Mouse (Mus musculus) heart, embryonic 15.5 days (tissue): ENCODE measurements at regions not wholly inside any gene's neighbourhood (a gene's known extent, or its start where the extent isn't known, plus 50 kb on each side); places are given as distances from the start of the nearest gene placed in this dataset.
"Not testable (repeated sequence)": the region's sequence is repeated elsewhere in the genome, so short reads cannot be mapped to it uniquely, and the experiment has no call there.

Experiments used
- ATAC-seq: fragments of 200-750 bp; cut with Nextera tagmentation; replicated peaks from 2 replicates; pipeline ENCODE4 v1.8.0; 2017; ENCODE audit warnings: low read depth, moderate TSS enrichment; ENCODE audit not compliant: insufficient number of reproducible peaks, insufficient read depth, low FRiP score
- H3K27ac ChIP-seq: fragments of 300-500 bp; sonication (generic); 2 replicates; pipeline ENCODE4 v1.5.1; 2015; ENCODE audit warnings: mild to moderate bottlenecking, inconsistent platforms
- H3K27me3 ChIP-seq: fragments of 300-500 bp; sonication (generic); 2 replicates; pipeline ENCODE4 v1.6.1; 2015; ENCODE audit warnings: inconsistent platforms
- H3K36me3 ChIP-seq: fragments of 300-500 bp; sonication (generic); 2 replicates; pipeline ENCODE4 v1.6.1; 2015; ENCODE audit warnings: mild to moderate bottlenecking, inconsistent platforms
- H3K4me1 ChIP-seq: fragments of 300-500 bp; sonication (generic); replicated peaks from 2 replicates; pipeline ENCODE4 v1.6.1; 2015; ENCODE audit warnings: inconsistent platforms
- H3K4me2 ChIP-seq: fragments of 300-500 bp; sonication (generic); 2 replicates; pipeline ENCODE4 v1.6.1; 2015; ENCODE audit warnings: inconsistent platforms, mild to moderate bottlenecking, moderate library complexity
- H3K4me3 ChIP-seq: fragments of 300-500 bp; sonication (generic); 2 replicates; pipeline ENCODE4 v1.5.1; 2015; ENCODE audit warnings: mild to moderate bottlenecking, inconsistent platforms
- H3K9ac ChIP-seq: fragments of 300-500 bp; sonication (generic); 2 replicates; pipeline ENCODE4 v1.6.1; 2015; ENCODE audit warnings: mild to moderate bottlenecking, inconsistent platforms
- H3K9me3 ChIP-seq: fragments of 300-500 bp; sonication (generic); replicated peaks from 2 replicates; pipeline ENCODE4 v1.6.1; 2016; ENCODE audit warnings: inconsistent platforms
- WGBS: fragments of 180-500 bp; shearing (Covaris S2); methylation state at CpG from one replicate; pipeline ENCODE4 v1.1.7; 2015; ENCODE audit warnings: mixed read lengths; 5-methylcytosine and 5-hydroxymethylcytosine counted together

GRCm38 (mm10) chr2:114723971-114724666 lies 69.4 kb upstream of the Dph6 start:
- Histone ChIP-seq H3K4me2 (no peak overlapping the region), H3K4me3 (no peak overlapping the region), H3K27me3 (no peaks in the 10 kb centered on the region), H3K27ac (no peak overlapping the region), H3K36me3 (no peaks in the 10 kb centered on the region), H3K9ac (no peak overlapping the region), H3K4me1 (no peaks in the 10 kb centered on the region), H3K9me3 (no peaks in the 10 kb centered on the region)
- ATAC-seq = no peak
- 37% methylated on average over 6 of the region's 6 CpGs for WGBS

GRCm38 (mm10) chr2:114727197-114727596 lies 72.4 kb upstream of the Dph6 start:
- H3K27ac ChIP-seq = no peak overlapping the region
- H3K4me3 ChIP-seq = no peak overlapping the region
- H3K36me3 ChIP-seq = no peaks in the 10 kb centered on the region
- H3K27me3 ChIP-seq = no peaks in the 10 kb centered on the region
- no peak overlapping the region for H3K4me2 ChIP-seq
- no peak for ATAC-seq
- H3K9me3 ChIP-seq = no peaks in the 10 kb centered on the region
- H3K9ac ChIP-seq = no peak overlapping the region
- 96% methylated on average over 1 of the region's 1 CpGs for WGBS
- no peaks in the 10 kb centered on the region for H3K4me1 ChIP-seq

- no peak overlapping the region for H3K4me3 ChIP-seq
- H3K4me2 ChIP-seq = no peak overlapping the region
- no peaks in the 10 kb centered on the region for H3K27me3 ChIP-seq
- no peak for ATAC-seq
- no peaks in the 10 kb centered on the region for H3K36me3 ChIP-seq
- H3K9ac ChIP-seq = no peak overlapping the region
- no peaks in the 10 kb centered on the region for H3K4me1 ChIP-seq
- H3K9me3 ChIP-seq = no peaks in the 10 kb centered on the region
- H3K27ac ChIP-seq = no peak overlapping the region
- 35% methylated on average over 4 of the region's 4 CpGs for WGBS
These were observed 80.3 kb upstream of the Dph6 start for GRCm38 (mm10) chr2:114734861-114735569.

GRCm38 (mm10) chr2:114739421-114740212 lies 84.9 kb upstream of the Dph6 start:
- H3K4me2 ChIP-seq = no peak overlapping the region
- no peak overlapping the region for H3K9ac ChIP-seq
- no peaks in the 10 kb centered on the region for H3K27me3 ChIP-seq
- no peaks in the 10 kb centered on the region for H3K4me1 ChIP-seq
- no peak overlapping the region for H3K4me3 ChIP-seq
- no peaks in the 10 kb centered on the region for H3K9me3 ChIP-seq
- no peak overlapping the region for H3K27ac ChIP-seq
- no peaks in the 10 kb centered on the region for H3K36me3 ChIP-seq
- 42% methylated on average over 11 of the region's 11 CpGs for WGBS
- ATAC-seq = no peak

GRCm38 (mm10) chr2:114763276-114763675 lies 108.5 kb upstream of the Dph6 start:
- H3K27me3 ChIP-seq = no peaks in the 10 kb centered on the region
- H3K9ac ChIP-seq = no peak overlapping the region
- no peak overlapping the region for H3K4me2 ChIP-seq
- no peak overlapping the region for H3K4me3 ChIP-seq
- WGBS = 70% methylated on average over 4 of the region's 4 CpGs
- no peaks in the 10 kb centered on the region for H3K36me3 ChIP-seq
- no peak overlapping the region for H3K27ac ChIP-seq
- ATAC-seq = no peak
- H3K9me3 ChIP-seq = no peaks in the 10 kb centered on the region
- H3K4me1 ChIP-seq = no peaks in the 10 kb centered on the region

GRCm38 (mm10) chr2:114773723-114774122 lies 119.0 kb upstream of the Dph6 start:
- not testable (repeated sequence) for ATAC-seq, H3K27me3 ChIP-seq, H3K4me3 ChIP-seq, H3K36me3 ChIP-seq, H3K9ac ChIP-seq, H3K9me3 ChIP-seq, H3K4me1 ChIP-seq, H3K27ac ChIP-seq, H3K4me2 ChIP-seq
- 83% methylated on average over 6 of the region's 6 CpGs for WGBS

GRCm38 (mm10) chr2:114774278-114774677 lies 119.5 kb upstream of the Dph6 start:
- H3K27ac ChIP-seq = no peak overlapping the region
- 69% methylated on average over 3 of the region's 3 CpGs for WGBS
- no peak overlapping the region for H3K9ac ChIP-seq
- no peak overlapping the region for H3K4me2 ChIP-seq
- H3K36me3 ChIP-seq = no peaks in the 10 kb centered on the region
- H3K4me3 ChIP-seq = no peak overlapping the region
- no peaks in the 10 kb centered on the region for H3K27me3 ChIP-seq
- no peaks in the 10 kb centered on the region for H3K4me1 ChIP-seq
- ATAC-seq = no peak
- no peaks in the 10 kb centered on the region for H3K9me3 ChIP-seq

GRCm38 (mm10) chr2:114775532-114775931 lies 120.8 kb upstream of the Dph6 start:
- no peak for ATAC-seq
- 39% methylated on average over 2 of the region's 2 CpGs for WGBS
- Histone ChIP-seq H3K4me1 (no peaks in the 10 kb centered on the region), H3K27me3 (no peaks in the 10 kb centered on the region), H3K4me2 (no peak overlapping the region), H3K9ac (no peak overlapping the region), H3K4me3 (no peak overlapping the region), H3K36me3 (no peaks in the 10 kb centered on the region), H3K9me3 (no peaks in the 10 kb centered on the region), H3K27ac (no peak overlapping the region)

GRCm38 (mm10) chr2:114776176-114776575 lies 121.4 kb upstream of the Dph6 start:
- Histone ChIP-seq H3K9ac (no peak overlapping the region), H3K4me1 (no peaks in the 10 kb centered on the region), H3K36me3 (no peaks in the 10 kb centered on the region), H3K4me2 (no peak overlapping the region), H3K27me3 (no peaks in the 10 kb centered on the region), H3K9me3 (no peaks in the 10 kb centered on the region), H3K27ac (no peak overlapping the region), H3K4me3 (no peak overlapping the region)
- 49% methylated on average over 2 of the region's 2 CpGs for whole genome bisulfite sequencing
- ATAC-seq = no peak

- ATAC-seq = peak; percentile 58; the same call in 1 of the 2 replicates
- peak overlapping the region; percentile 49 for H3K27ac ChIP-seq
- WGBS = 51% methylated on average over 6 of the region's 6 CpGs
- H3K9ac ChIP-seq = no peak overlapping the region
- no peak overlapping the region for H3K4me2 ChIP-seq
- no peaks in the 10 kb centered on the region for H3K27me3 ChIP-seq
- H3K36me3 ChIP-seq = no peaks in the 10 kb centered on the region
- no peak overlapping the region for H3K4me3 ChIP-seq
- no peaks in the 10 kb centered on the region for H3K9me3 ChIP-seq
- H3K4me1 ChIP-seq = 0 out of 2 replicates have a peak, but pooled peaks cover 2% of the 10 kb centered on the region
These were observed 127.7 kb upstream of the Dph6 start for GRCm38 (mm10) chr2:114782450-114782849.

- Histone ChIP-seq H3K27me3 (no peaks in the 10 kb centered on the region), H3K9me3 (no peaks in the 10 kb centered on the region), H3K36me3 (no peaks in the 10 kb centered on the region), H3K4me3 (no peak overlapping the region), H3K27ac (no peak overlapping the region), H3K4me2 (no peak overlapping the region), H3K4me1 (0 out of 2 replicates have a peak, but pooled peaks cover 2% of the 10 kb centered on the region), H3K9ac (no peak overlapping the region)
- ATAC-seq = no peak
These were observed 129.4 kb upstream of the Dph6 start for GRCm38 (mm10) chr2:114784191-114784590.
